Mouse (Mus musculus) heart, postnatal 25 days (tissue): ENCODE measurements around the gene Rpap3. TPM values are rescaled to one million over a fixed set of nuclear protein-coding genes. Genes with fewer than 3 reads are reported as not detected.
A peak's percentile ranks its signal among the peaks of the same experiment; 100 is the strongest.

Source experiments
- DNase-seq: peaks from one replicate; pipeline ENCODE4 v3.0.0; 2022; ENCODE audit warnings: low spot score
- intact Hi-C: fragments of 180-260 bp; cut with DNase I; formaldehyde crosslinking; loops from one replicate; pipeline ENCODE4 v1.15.1; 2025
- total RNA-seq, 2 experiments: library from RNA; stranded (reverse); gene quantifications; 2 replicates each; pipeline ENCODE4 v1.2.3; 2021

Gene Rpap3
- total RNA-seq, 2 experiments from 2014 or later, result 12.8 to 14.3 TPM

GRCm38 (mm10) chr15:97731988-97732387 lies 26.4 kb upstream of the Rpap3 start:
- DNase-seq, result no peak

GRCm38 (mm10) chr15:97731111-97731510 lies 25.5 kb upstream of the Rpap3 start, which contains the start of gene Endou:
TSS of gene Endou (minus strand) at chr15:97731339.
- DNase-seq, result no peak
- intact Hi-C loops, result no loop called here

More at GRCm38 (mm10) chr15:97731988-97732387, 26.4 kb upstream of the Rpap3 start:
- intact Hi-C loops, result no loop called here

- no peak for DNase-seq
- intact Hi-C loops, result no loop called here
These were observed 24.7 kb upstream of the Rpap3 start for GRCm38 (mm10) chr15:97730365-97730764.

- peak; percentile 44 for DNase-seq
- intact Hi-C loops, result no loop called here
These were observed 23.2 kb upstream of the Rpap3 start for GRCm38 (mm10) chr15:97728804-97729203.

- DNase-seq, result no peak
- intact Hi-C loops, result no loop called here
These were observed 22.8 kb upstream of the Rpap3 start for GRCm38 (mm10) chr15:97728394-97728793.

GRCm38 (mm10) chr15:97727520-97727919 lies 21.9 kb upstream of the Rpap3 start:
- intact Hi-C loops, result no loop called here

GRCm38 (mm10) chr15:97727048-97727447 lies 21.4 kb upstream of the Rpap3 start:
- intact Hi-C loops, result no loop called here
- DNase-seq, result peak; percentile 65

More at GRCm38 (mm10) chr15:97727520-97727919, 21.9 kb upstream of the Rpap3 start:
- no peak for DNase-seq

- DNase-seq, result no peak
- intact Hi-C loops, result no loop called here
These were observed 20.7 kb upstream of the Rpap3 start for GRCm38 (mm10) chr15:97726310-97726709.

- intact Hi-C loops, result no loop called here
- no peak for DNase-seq
These were observed 19.7 kb upstream of the Rpap3 start for GRCm38 (mm10) chr15:97725198-97725785.

- no peak for DNase-seq
- intact Hi-C loops, result no loop called here
These were observed 18.9 kb upstream of the Rpap3 start for GRCm38 (mm10) chr15:97724346-97725197.

GRCm38 (mm10) chr15:97723536-97724345 lies 18.1 kb upstream of the Rpap3 start:
- intact Hi-C loops, result no loop called here
- DNase-seq, result no peak

- DNase-seq, result no peak
- intact Hi-C loops, result no loop called here
These were observed 15.5 kb upstream of the Rpap3 start for GRCm38 (mm10) chr15:97721008-97721701.

GRCm38 (mm10) chr15:97720026-97720675 lies 14.5 kb upstream of the Rpap3 start:
- intact Hi-C loops, result loop anchor here (1.0 kb wide), 1 partner anchor 59 kb away; no protein-coding TSS in a partner anchor

GRCm38 (mm10) chr15:97719494-97719893 lies 13.9 kb upstream of the Rpap3 start:
- intact Hi-C loops, result loop anchor here (2.0 to 5.0 kb wide), 2 partner anchors 47 to 233 kb away; partner anchors contain the start of gene Rapgef3
- DNase-seq, result no peak

More at GRCm38 (mm10) chr15:97720026-97720675, 14.5 kb upstream of the Rpap3 start:
- DNase-seq, result no peak

GRCm38 (mm10) chr15:97718535-97719155 lies 13.0 kb upstream of the Rpap3 start:
- intact Hi-C loops, result loop anchor here (1.0 to 5.0 kb wide), 4 partner anchors 48 to 234 kb away; partner anchors contain the start of gene Rapgef3

GRCm38 (mm10) chr15:97717861-97718534 lies 12.4 kb upstream of the Rpap3 start:
- intact Hi-C loops, result loop anchor here (1.0 to 5.0 kb wide), 4 partner anchors 49 to 234 kb away; partner anchors contain the start of gene Rapgef3
- DNase-seq, result no peak

More at GRCm38 (mm10) chr15:97718535-97719155, 13.0 kb upstream of the Rpap3 start:
- no peak for DNase-seq

GRCm38 (mm10) chr15:97716782-97717181 lies 11.2 kb upstream of the Rpap3 start:
- intact Hi-C loops, result loop anchor here (5.0 kb wide), 1 partner anchor 236 kb away; no protein-coding TSS in a partner anchor
- DNase-seq, result no peak

GRCm38 (mm10) chr15:97715734-97716133 lies 10.1 kb upstream of the Rpap3 start:
- no peak for DNase-seq
- intact Hi-C loops, result loop anchor here (5.0 kb wide), 1 partner anchor 237 kb away; no protein-coding TSS in a partner anchor
